Mouse (Mus musculus) CH12.LX (cell line): Measurements from ENCODE around the gene Pcnx. TPM values are rescaled to one million over a fixed set of nuclear protein-coding genes. Genes with fewer than 3 reads are reported as not detected.
A peak's percentile ranks its signal among the peaks of the same experiment; 100 is the strongest.

Source experiments
- DNase-seq: peaks from one replicate; pipeline ENCODE4 v3.0.0-alpha.2; 2013; ENCODE audit errors: extremely low read depth
- H3K27ac ChIP-seq: 2 replicates; pipeline ENCODE4 v1.5.1; 2012; ENCODE audit warnings: low read depth, mild to moderate bottlenecking, control low read depth, moderate library complexity; ENCODE audit not compliant: insufficient read depth
- H3K27me3 ChIP-seq: replicated peaks from 2 replicates; pipeline ENCODE3; 2012; ENCODE audit warnings: inconsistent platforms
- H3K36me3 ChIP-seq, 2 experiments: replicated peaks in 1 of 2; 2 replicates each; pipeline versions ENCODE3 to v1.6.1; 2012; ENCODE audit warnings: inconsistent platforms in 1 of 2, low read length in 1 of 2, mild to moderate bottlenecking in 1 of 2, mixed read lengths in 1 of 2, moderate library complexity in 1 of 2; ENCODE audit not compliant: control insufficient read depth in 1 of 2, insufficient read depth in 1 of 2
- H3K4me1 ChIP-seq, 2 experiments: 2 replicates each; pipeline ENCODE4 v1.6.1; 2012; ENCODE audit warnings: inconsistent platforms in 1 of 2, moderate library complexity in 1 of 2; ENCODE audit not compliant: insufficient read depth in 2 of 2, control insufficient read depth in 1 of 2
- H3K4me2 ChIP-seq: 2 replicates; pipeline ENCODE4 v1.6.1; 2012; ENCODE audit warnings: low read depth, mild to moderate bottlenecking, control low read depth; ENCODE audit not compliant: poor library complexity, insufficient read depth, severe bottlenecking
- H3K4me3 ChIP-seq, 3 experiments: fragments of 150-350 bp in 1 of 3; sonication (generic) in 1 of 3; replicated peaks in 1 of 3; 2 replicates each; pipeline versions ENCODE3 to v1.5.1; 2011 to 2012; ENCODE audit warnings: low read depth in 2 of 3, low read length in 2 of 3, mild to moderate bottlenecking in 2 of 3, moderate library complexity in 2 of 3, control low read depth in 1 of 3, improper control_type of control experiment in 1 of 3, inconsistent platforms in 1 of 3, mixed read lengths in 1 of 3; ENCODE audit not compliant: poor library complexity in 1 of 3
- H3K79me2 ChIP-seq: replicated peaks from 2 replicates; pipeline ENCODE4 v1.6.1; 2012; ENCODE audit warnings: mild to moderate bottlenecking, moderate library complexity; ENCODE audit not compliant: control insufficient read depth, poor library complexity, insufficient read depth, severe bottlenecking; ENCODE audit errors: extremely low read depth
- H3K9ac ChIP-seq: 2 replicates; pipeline ENCODE4 v1.6.1; 2012; ENCODE audit warnings: low read depth, mild to moderate bottlenecking, control low read depth, moderate library complexity; ENCODE audit not compliant: insufficient read depth
- H3K9me3 ChIP-seq: replicated peaks from 2 replicates; pipeline ENCODE3; 2012; ENCODE audit warnings: low read length, inconsistent platforms, mixed read lengths
- BHLHE40 ChIP-seq: IDR thresholded peaks from 2 replicates; pipeline ENCODE4 v1.6.1; 2011; ENCODE audit warnings: mild to moderate bottlenecking, low read depth, low read length, improper control_type of control experiment
- CHD1 ChIP-seq: IDR thresholded peaks from 2 replicates; pipeline ENCODE4 v1.6.1; 2012; ENCODE audit warnings: low read depth, low read length, improper control_type of control experiment, inconsistent platforms
- E2F4 ChIP-seq: IDR thresholded peaks from 2 replicates; pipeline ENCODE4 v1.6.1; 2011; ENCODE audit warnings: low read depth, low read length, improper control_type of control experiment; ENCODE audit not compliant: insufficient replicate concordance
- EP300 ChIP-seq: IDR thresholded peaks from 2 replicates; pipeline ENCODE4 v1.6.1; 2011; ENCODE audit warnings: low read length, improper control_type of control experiment
- HCFC1 ChIP-seq: IDR thresholded peaks from 2 replicates; pipeline ENCODE4 v1.6.1; 2012; ENCODE audit warnings: low read depth, mild to moderate bottlenecking, inconsistent platforms, low read length, improper control_type of control experiment
- IRF4 ChIP-seq: IDR thresholded peaks from 2 replicates; pipeline ENCODE4 v1.6.1; 2014; ENCODE audit warnings: low read depth, mild to moderate bottlenecking, inconsistent platforms, low read length, improper control_type of control experiment
- JUN ChIP-seq: IDR thresholded peaks from 2 replicates; pipeline ENCODE4 v1.6.1; 2011; ENCODE audit warnings: low read depth, mild to moderate bottlenecking, low read length, improper control_type of control experiment, moderate library complexity; ENCODE audit not compliant: insufficient read depth
- JUND ChIP-seq: conservative IDR thresholded peaks from 2 replicates; pipeline ENCODE4 v1.6.1; 2011; ENCODE audit warnings: low read depth, low read length, improper control_type of control experiment
- KAT2A ChIP-seq: IDR thresholded peaks from 2 replicates; pipeline ENCODE4 v1.6.1; 2012; ENCODE audit warnings: low read length, improper control_type of control experiment, inconsistent platforms; ENCODE audit not compliant: insufficient replicate concordance
- MAX ChIP-seq: IDR thresholded peaks from 2 replicates; pipeline ENCODE4 v1.6.1; 2011; ENCODE audit warnings: low read length, improper control_type of control experiment
- MEF2A ChIP-seq: IDR thresholded peaks from 2 replicates; pipeline ENCODE4 v1.6.1; 2014; ENCODE audit warnings: low read depth, mild to moderate bottlenecking, inconsistent platforms, low read length, improper control_type of control experiment, borderline replicate concordance
- MYC ChIP-seq: IDR thresholded peaks from 2 replicates; pipeline ENCODE4 v1.6.1; 2011; ENCODE audit warnings: low read depth, mild to moderate bottlenecking, improper control_type of control experiment, low read length
- NELFE ChIP-seq: IDR thresholded peaks from 2 replicates; pipeline ENCODE4 v1.6.1; 2011; ENCODE audit warnings: low read depth, low read length, improper control_type of control experiment
- NRF1 ChIP-seq: IDR thresholded peaks from 2 replicates; pipeline ENCODE4 v1.6.1; 2014; ENCODE audit warnings: low read depth, mild to moderate bottlenecking, inconsistent platforms, low read length, improper control_type of control experiment, moderate library complexity
- POLR2A ChIP-seq: IDR thresholded peaks from 2 replicates; pipeline ENCODE4 v1.6.1; 2011; ENCODE audit warnings: low read depth, mild to moderate bottlenecking, improper control_type of control experiment, low read length
- POLR2AphosphoS2 ChIP-seq: IDR thresholded peaks from 2 replicates; pipeline ENCODE4 v1.6.1; 2011; ENCODE audit warnings: low read depth, low read length, improper control_type of control experiment
- RAD21 ChIP-seq: IDR thresholded peaks from 2 replicates; pipeline ENCODE4 v1.6.1; 2011; ENCODE audit warnings: low read depth, mild to moderate bottlenecking, low read length, improper control_type of control experiment, moderate library complexity
- RCOR1 ChIP-seq: conservative IDR thresholded peaks from 2 replicates; pipeline ENCODE4 v1.6.1; 2012; ENCODE audit warnings: low read depth, mild to moderate bottlenecking, inconsistent platforms, low read length, improper control_type of control experiment
- UBTF ChIP-seq: IDR thresholded peaks from 2 replicates; pipeline ENCODE4 v1.6.1; 2012; ENCODE audit warnings: low read depth, mild to moderate bottlenecking, inconsistent platforms, low read length, improper control_type of control experiment, moderate library complexity
- USF2 ChIP-seq: conservative IDR thresholded peaks from 2 replicates; pipeline ENCODE4 v1.6.1; 2011; ENCODE audit warnings: low read depth, low read length, improper control_type of control experiment
- ZC3H11A ChIP-seq: IDR thresholded peaks from 2 replicates; pipeline ENCODE4 v1.6.1; 2012; ENCODE audit warnings: low read depth, mild to moderate bottlenecking, inconsistent platforms, low read length, improper control_type of control experiment
- ZMIZ1 ChIP-seq: IDR thresholded peaks from 2 replicates; pipeline ENCODE4 v1.6.1; 2012; ENCODE audit warnings: low read depth, mild to moderate bottlenecking, inconsistent platforms, low read length, improper control_type of control experiment
- dilution Hi-C: fragments of 300-500 bp; cut with MboI; formaldehyde crosslinking; loops from 2 replicates; pipeline ENCODE4 v1.14.3; 2020; ENCODE audit warnings: low sequenced_read_pairs; ENCODE audit not compliant: extremely low pct_unique_long_range_greater_than_20kb, extremely low pct_ligation_motif_present
- in situ Hi-C: fragments of 300-500 bp; cut with MboI; formaldehyde crosslinking; loops from 3 replicates; pipeline ENCODE4 v1.14.3; 2019; ENCODE audit warnings: low sequenced_read_pairs, low pct_ligation_motif_present, low pct_unique_long_range_greater_than_20kb, mixed read lengths
- polyA plus RNA-seq: library from polyadenylated mRNA; unstranded; fragments of >175 nt; gene quantifications from 2 replicates; pipeline ENCODE4 v1.2.1, GENCODE M21; 2012; ENCODE audit warnings: low read depth; ENCODE audit not compliant: insufficient read length
- total RNA-seq, 2 experiments: library from RNA; depleted of rRNA; stranded (reverse); fragments of 300-350 nt in 1 of 2; fragments of >200 nt in 1 of 2; gene quantifications; 2 replicates each; pipeline ENCODE4 v1.2.3; 2012 to 2014

Pcnx gene
- total and polyA plus RNA-seq, 3 experiments, result 16.2 to 89.1 (median 68.2) TPM

GRCm38 (mm10) chr12:81857251-81857650, 2.6 kb upstream of the Pcnx start:
- no peak overlapping the region for H3K9ac ChIP-seq
- no peak for TF ChIP-seq ZC3H11A
- peak; percentile 65 for TF ChIP-seq BHLHE40
- TF ChIP-seq, all 38 proteins: peak for 1
- no peak for DNase-seq
- H3K4me2 ChIP-seq, result no peak overlapping the region
- no peak overlapping the region for H3K4me3 ChIP-seq
- no peaks in the 10 kb centered on the region for H3K27me3 ChIP-seq
- H3K27ac ChIP-seq, result no peak overlapping the region
- H3K9me3 ChIP-seq, result no peaks in the 10 kb centered on the region
- peaks cover 20% of the 10 kb centered on the region for H3K79me2 ChIP-seq
- H3K36me3 ChIP-seq, result no peaks in the 10 kb centered on the region
- in situ Hi-C loops, result no loop called here
- H3K4me1 ChIP-seq, result peaks cover 12 to 49% of the 10 kb centered on the region in 2 experiments
- dilution Hi-C loops, result no loop called here

GRCm38 (mm10) chr12:81857978-81858569, 1.7 kb upstream of the Pcnx start:
- H3K36me3 ChIP-seq, result no peaks in the 10 kb centered on the region
- H3K79me2 ChIP-seq, result peaks cover 27% of the 10 kb centered on the region
- no peak overlapping the region for H3K27ac ChIP-seq
- H3K4me2 ChIP-seq, result no peak overlapping the region
- no peaks in the 10 kb centered on the region for H3K9me3 ChIP-seq
- H3K27me3 ChIP-seq, result no peaks in the 10 kb centered on the region
- H3K4me3 ChIP-seq, result no peak overlapping the region
- peaks cover 11 to 48% of the 10 kb centered on the region in 2 experiments for H3K4me1 ChIP-seq
- no peak overlapping the region for H3K9ac ChIP-seq
- in situ Hi-C loops (no loop called here), dilution Hi-C loops (no loop called here)
- no peak for TF ChIP-seq IRF4
- TF ChIP-seq MEF2A, result no peak
- TF ChIP-seq HCFC1, result no peak
- TF ChIP-seq POLR2A, result no peak
- TF ChIP-seq MYC, result no peak
- no peak for TF ChIP-seq ZMIZ1
- no peak for TF ChIP-seq UBTF
- no peak for TF ChIP-seq NRF1
- no peak for TF ChIP-seq EP300
- TF ChIP-seq E2F4, result no peak
- no peak for TF ChIP-seq RAD21
- no peak for TF ChIP-seq KAT2A
- no peak for TF ChIP-seq USF2
- TF ChIP-seq JUN, result no peak
- no peak for TF ChIP-seq POLR2AphosphoS2
- TF ChIP-seq JUND, result no peak
- TF ChIP-seq CHD1, result no peak; the same call in 1 of the 2 replicates
- no peak for TF ChIP-seq MAX
- no peak for TF ChIP-seq RCOR1
- no peak for TF ChIP-seq NELFE
- DNase-seq, result no peak
